8 mouse cellular contexts compared by ENCODE assay signal in genomic region chr7:98783954-98784353, GRCm38 (mm10). TPM values are rescaled to one million over a fixed set of nuclear protein-coding genes. Genes with fewer than 3 reads are reported as not detected.
DNase-seq lines count a peak whose midpoint lies in the region; ATAC-seq and TF ChIP-seq lines count a peak whose summit lies in the region.

No protein-coding gene starts in this region.

- peak overlapping the region; percentile 59; the same call in 1 of the 2 replicates for H3K27ac ChIP-seq in hindbrain, postnatal 0 days
- H3K27ac ChIP-seq in midbrain, embryonic 12.5 days (replicated peaks), result 0 out of 2 replicates have a peak overlapping the region, but pooled peaks have one; percentile 15

- 10% methylated on average over 7 of the region's 7 CpGs for WGBS in hindbrain, postnatal 0 days
- WGBS in midbrain, embryonic 12.5 days, result 19% methylated on average over 7 of the region's 7 CpGs

- intact Hi-C loops in left cerebral cortex, postnatal 4 days (cut with DNase I), result no loop called here

- H3K9me3 ChIP-seq in hindbrain, postnatal 0 days (ENCODE audit: low read length), result no peaks in the 10 kb centered on the region
- no peaks in the 10 kb centered on the region for H3K9me3 ChIP-seq in midbrain, embryonic 12.5 days

- no peaks in the 10 kb centered on the region for H3K36me3 ChIP-seq in hindbrain, postnatal 0 days (ENCODE audit: insufficient read depth, low read length)
- no peaks in the 10 kb centered on the region for H3K36me3 ChIP-seq in midbrain, embryonic 12.5 days

- peaks cover 13% of the 10 kb centered on the region for H3K4me1 ChIP-seq in hindbrain, postnatal 0 days (ENCODE audit: insufficient read depth, low read length)
- peaks cover 17% of the 10 kb centered on the region for H3K4me1 ChIP-seq in midbrain, embryonic 12.5 days

- DNase-seq in adrenal gland, adult 18-20 months (ENCODE audit: low spot score in 2 of 2), result peak; percentile 38 to 75
- DNase-seq in cerebellum, postnatal 14 days, result peak; percentile 63 to 74
- DNase-seq in gastrocnemius, postnatal 4 days (ENCODE audit: low spot score in 2 of 2), result peak; percentile 82 to 92
- peak; percentile 84 for DNase-seq in hindbrain, postnatal 0 days (ENCODE audit: low spot score)
- peak; percentile 86 for DNase-seq in left cerebral cortex, postnatal 4 days
- DNase-seq in testis, postnatal 14 days (ENCODE audit: low spot score), result peak; percentile 27
- no peak for DNase-seq in thymus, postnatal 14 days

- H3K9ac ChIP-seq in hindbrain, postnatal 0 days (replicated peaks; ENCODE audit: low read length), result no peak overlapping the region
- H3K9ac ChIP-seq in midbrain, embryonic 12.5 days (replicated peaks), result no peak overlapping the region

- H3K4me2 ChIP-seq in hindbrain, postnatal 0 days (ENCODE audit: low read depth, low read length), result no peak overlapping the region
- H3K4me2 ChIP-seq in midbrain, embryonic 12.5 days (replicated peaks), result no peak overlapping the region

- ATAC-seq in hindbrain, postnatal 0 days, result peak; percentile 80
- peak; percentile 60 for ATAC-seq in midbrain, embryonic 12.5 days (ENCODE audit: low FRiP score, low read depth)

- no peak for TF ChIP-seq CTCF in hindbrain, postnatal 0 days (IDR thresholded peaks at IDR 0.05; ENCODE audit: low read depth)

- no peak overlapping the region for H3K4me3 ChIP-seq in hindbrain, postnatal 0 days (ENCODE audit: low read length)
- H3K4me3 ChIP-seq in midbrain, embryonic 12.5 days, result no peak overlapping the region

- no peaks in the 10 kb centered on the region for H3K27me3 ChIP-seq in hindbrain, postnatal 0 days (ENCODE audit: insufficient read depth, low read length)
- no peaks in the 10 kb centered on the region; the same call in 1 of the 2 replicates for H3K27me3 ChIP-seq in midbrain, embryonic 12.5 days

RNA-seq across cellular contexts. Expression of gene Wnt11, which starts 51.0 kb away (rescaled TPM):
- 1 to 10 TPM in 1 of 2 experiments, under 1 TPM in 1; 0.86 to 3.8 TPM for total RNA-seq in adrenal gland, adult 18-20 months (2021)
- 10 to 100 TPM; 16.4 to 19.9 TPM for total RNA-seq in gastrocnemius, postnatal 4 days (2021)
- 11.4 and 17.2 TPM in 2 replicates for total RNA-seq in hindbrain, postnatal 0 days (2014; rRNA removed)
- 2.2 and 2.8 TPM in 2 replicates for polyA plus RNA-seq in hindbrain, postnatal 0 days (2015; fragmentation: Nextera tagmentation; extraction: Ambion mirVana)
- total RNA-seq in left cerebral cortex, postnatal 4 days (2021), result under 1 TPM; 0.81 to 0.84 TPM
- polyA plus RNA-seq in midbrain, embryonic 12.5 days (2016; fragmentation: Nextera tagmentation; extraction: Ambion mirVana), result 2.9 TPM in 2 replicates
